Mouse (Mus musculus): ENCODE measurements at regions not wholly inside any gene's neighbourhood (a gene's known extent, or its start where the extent isn't known, plus 50 kb on each side); places are given as distances from the start of the nearest gene placed in this dataset.
A peak's percentile ranks its signal among the peaks of the same experiment; 100 is the strongest.

GRCm38 (mm10) chr6:100517662-100518061 is 153.3 kb downstream of the Shq1 start:
- no peak for DNase-seq (ENCODE audit: low spot score in 2 of 2)

- peak in 1 of 2 experiments; percentile 18 for DNase-seq (ENCODE audit: low spot score in 2 of 2)
These were observed 158.3 kb downstream of the Shq1 start for GRCm38 (mm10) chr6:100512676-100513075.

GRCm38 (mm10) chr6:100510676-100511075 is 160.3 kb downstream of the Shq1 start:
- no peak for DNase-seq (ENCODE audit: low spot score in 2 of 2)

GRCm38 (mm10) chr6:100505506-100506247 is 165.3 kb downstream of the Shq1 start:
- DNase-seq (ENCODE audit: low spot score in 2 of 2), result no peak

- peak; percentile 35 to 49 for DNase-seq (ENCODE audit: low spot score in 2 of 2)
These were observed 167.8 kb downstream of the Shq1 start for GRCm38 (mm10) chr6:100502961-100503782.

GRCm38 (mm10) chr6:100502139-100502538 is 168.8 kb downstream of the Shq1 start:
- DNase-seq (ENCODE audit: low spot score in 2 of 2), result no peak

GRCm38 (mm10) chr6:100500741-100501140 is 170.2 kb downstream of the Shq1 start:
- DNase-seq (ENCODE audit: low spot score in 2 of 2), result no peak

GRCm38 (mm10) chr6:100500060-100500459 is 170.9 kb downstream of the Shq1 start:
- DNase-seq (ENCODE audit: low spot score in 2 of 2), result no peak

- DNase-seq (ENCODE audit: low spot score in 2 of 2), result no peak
These were observed 172.1 kb downstream of the Shq1 start for GRCm38 (mm10) chr6:100498861-100499271.

- DNase-seq (ENCODE audit: low spot score in 2 of 2), result no peak
These were observed 172.8 kb downstream of the Shq1 start for GRCm38 (mm10) chr6:100498126-100498525.

GRCm38 (mm10) chr6:100496135-100496534 is 174.8 kb downstream of the Shq1 start:
- no peak for DNase-seq (ENCODE audit: low spot score in 2 of 2)

GRCm38 (mm10) chr6:100495131-100495530 is 175.8 kb downstream of the Shq1 start:
- peak; percentile 29 to 58 for DNase-seq (ENCODE audit: low spot score in 2 of 2)

- DNase-seq (ENCODE audit: low spot score in 2 of 2), result no peak
These were observed 177.4 kb downstream of the Shq1 start for GRCm38 (mm10) chr6:100493558-100493957.

- DNase-seq (ENCODE audit: low spot score in 2 of 2), result no peak
These were observed 179.1 kb downstream of the Shq1 start for GRCm38 (mm10) chr6:100491811-100492210.

GRCm38 (mm10) chr6:100490920-100491712 is 179.8 kb downstream of the Shq1 start:
- DNase-seq (ENCODE audit: low spot score in 2 of 2), result no peak

GRCm38 (mm10) chr6:100483836-100484235 is 187.1 kb downstream of the Shq1 start:
- DNase-seq (ENCODE audit: low spot score in 2 of 2), result no peak

- no peak for DNase-seq (ENCODE audit: low spot score in 2 of 2)
These were observed 187.7 kb downstream of the Shq1 start for GRCm38 (mm10) chr6:100483084-100483810.

- DNase-seq (ENCODE audit: low spot score in 2 of 2), result no peak
These were observed 188.4 kb downstream of the Shq1 start for GRCm38 (mm10) chr6:100482572-100482971.

- no peak for DNase-seq (ENCODE audit: low spot score in 2 of 2)
These were observed 190.4 kb downstream of the Shq1 start for GRCm38 (mm10) chr6:100480525-100480924.

- DNase-seq (ENCODE audit: low spot score in 2 of 2), result no peak
These were observed 191.1 kb downstream of the Shq1 start for GRCm38 (mm10) chr6:100479881-100480280.

GRCm38 (mm10) chr6:100479455-100479854 is 191.5 kb downstream of the Shq1 start:
- DNase-seq (ENCODE audit: low spot score in 2 of 2), result no peak
